Mouse (Mus musculus): ENCODE measurements around the gene Fam83d. TPM values are rescaled to one million over a fixed set of nuclear protein-coding genes. Genes with fewer than 3 reads are reported as not detected.

Gene Fam83d
- polyA plus RNA-seq, 2 experiments, result 35.0 to 38.5 TPM

GRCm38 (mm10) chr2:158768771-158769170, 878 bp downstream of the Fam83d start:
- no peak for DNase-seq (ENCODE audit: low spot score)
- ATAC-seq (ENCODE audit: low FRiP score, low read depth), result no peak
- Histone ChIP-seq H3K4me2 (replicated peaks; ENCODE audit: low read depth, low read length, severe bottlenecking) (peak overlapping the region; percentile 96), H3K4me1 (ENCODE audit: control insufficient read depth, insufficient read depth, low read length) (peaks cover 33% of the 10 kb centered on the region), H3K27ac (replicated peaks; ENCODE audit: low read depth, low read length) (no peak overlapping the region), H3K9me3 (ENCODE audit: control insufficient read depth, low read length) (no peaks in the 10 kb centered on the region), H3K27me3 (ENCODE audit: control insufficient read depth, insufficient read depth, low read length) (no peaks in the 10 kb centered on the region), H3K4me3 (replicated peaks; ENCODE audit: low read length) (peak overlapping the region; percentile 75), H3K9ac (ENCODE audit: low read depth, low read length, severe bottlenecking) (peak overlapping the region; percentile 72), H3K36me3 (ENCODE audit: control insufficient read depth, insufficient read depth, low read length) (0 out of 2 replicates have a peak, but pooled peaks cover 9% of the 10 kb centered on the region)
- WGBS, result 10% methylated on average over 5 of the region's 5 CpGs
- no peak for TF ChIP-seq POLR2A (IDR thresholded peaks at IDR 0.05; ENCODE audit: borderline replicate concordance, extremely low read depth, insufficient read depth, insufficient read length)

- H3K4me3 ChIP-seq (replicated peaks; ENCODE audit: low read length), result peak overlapping the region; percentile 75
- peak overlapping the region; percentile 40 for H3K9ac ChIP-seq (ENCODE audit: low read depth, low read length, severe bottlenecking)
- H3K4me2 ChIP-seq (replicated peaks; ENCODE audit: low read depth, low read length, severe bottlenecking), result peak overlapping the region; percentile 96
- H3K9me3 ChIP-seq (ENCODE audit: control insufficient read depth, low read length), result no peaks in the 10 kb centered on the region
- DNase-seq (ENCODE audit: low spot score) (peak; percentile 63), ATAC-seq (ENCODE audit: low FRiP score, low read depth) (no peak)
- H3K27me3 ChIP-seq (ENCODE audit: control insufficient read depth, insufficient read depth, low read length), result no peaks in the 10 kb centered on the region
- 23% methylated on average over 13 of the region's 13 CpGs for WGBS
- TF ChIP-seq POLR2A (IDR thresholded peaks at IDR 0.05; ENCODE audit: borderline replicate concordance, extremely low read depth, insufficient read depth, insufficient read length), result no peak
- 0 out of 2 replicates have a peak overlapping the region, but pooled peaks have one; percentile 20 for H3K27ac ChIP-seq (replicated peaks; ENCODE audit: low read depth, low read length)
- H3K4me1 ChIP-seq (ENCODE audit: control insufficient read depth, insufficient read depth, low read length), result peaks cover 33% of the 10 kb centered on the region
- 0 out of 2 replicates have a peak, but pooled peaks cover 9% of the 10 kb centered on the region for H3K36me3 ChIP-seq (ENCODE audit: control insufficient read depth, insufficient read depth, low read length)
Observed at GRCm38 (mm10) chr2:158770126-158770757, 2.3 kb downstream of the Fam83d start.

- Histone ChIP-seq H3K9ac (ENCODE audit: low read depth, low read length, severe bottlenecking) (no peak overlapping the region), H3K4me2 (replicated peaks; ENCODE audit: low read depth, low read length, severe bottlenecking) (peak overlapping the region; percentile 96), H3K4me3 (replicated peaks; ENCODE audit: low read length) (no peak overlapping the region), H3K27ac (replicated peaks; ENCODE audit: low read depth, low read length) (no peak overlapping the region), H3K27me3 (ENCODE audit: control insufficient read depth, insufficient read depth, low read length) (no peaks in the 10 kb centered on the region), H3K36me3 (ENCODE audit: control insufficient read depth, insufficient read depth, low read length) (peaks cover 13% of the 10 kb centered on the region; the same call in 1 of the 2 replicates), H3K4me1 (ENCODE audit: control insufficient read depth, insufficient read depth, low read length) (peaks cover 33% of the 10 kb centered on the region), H3K9me3 (ENCODE audit: control insufficient read depth, low read length) (no peaks in the 10 kb centered on the region)
- ATAC-seq (ENCODE audit: low FRiP score, low read depth), result no peak
- TF ChIP-seq POLR2A (IDR thresholded peaks at IDR 0.05; ENCODE audit: borderline replicate concordance, extremely low read depth, insufficient read depth, insufficient read length), result no peak
- DNase-seq (ENCODE audit: low spot score), result no peak
- WGBS, result 38% methylated on average over 11 of the region's 11 CpGs
Observed at GRCm38 (mm10) chr2:158771066-158771763, 3.3 kb downstream of the Fam83d start.

GRCm38 (mm10) chr2:158772808-158773207, 4.9 kb downstream of the Fam83d start:
- Histone ChIP-seq H3K4me1 (ENCODE audit: control insufficient read depth, insufficient read depth, low read length) (peaks cover 45% of the 10 kb centered on the region), H3K9ac (ENCODE audit: low read depth, low read length, severe bottlenecking) (no peak overlapping the region), H3K4me2 (replicated peaks; ENCODE audit: low read depth, low read length, severe bottlenecking) (no peak overlapping the region), H3K4me3 (replicated peaks; ENCODE audit: low read length) (no peak overlapping the region), H3K27me3 (ENCODE audit: control insufficient read depth, insufficient read depth, low read length) (no peaks in the 10 kb centered on the region), H3K9me3 (ENCODE audit: control insufficient read depth, low read length) (no peaks in the 10 kb centered on the region), H3K36me3 (ENCODE audit: control insufficient read depth, insufficient read depth, low read length) (peaks cover 13% of the 10 kb centered on the region; the same call in 1 of the 2 replicates), H3K27ac (replicated peaks; ENCODE audit: low read depth, low read length) (no peak overlapping the region)
- ATAC-seq (ENCODE audit: low FRiP score, low read depth) (no peak), DNase-seq (ENCODE audit: low spot score) (no peak)
- TF ChIP-seq POLR2A (IDR thresholded peaks at IDR 0.05; ENCODE audit: borderline replicate concordance, extremely low read depth, insufficient read depth, insufficient read length), result no peak
- WGBS, result 83% methylated on average over 13 of the region's 13 CpGs

- Histone ChIP-seq H3K4me2 (replicated peaks; ENCODE audit: low read depth, low read length, severe bottlenecking) (no peak overlapping the region), H3K9ac (ENCODE audit: low read depth, low read length, severe bottlenecking) (no peak overlapping the region), H3K9me3 (ENCODE audit: control insufficient read depth, low read length) (no peaks in the 10 kb centered on the region), H3K27ac (replicated peaks; ENCODE audit: low read depth, low read length) (no peak overlapping the region), H3K36me3 (ENCODE audit: control insufficient read depth, insufficient read depth, low read length) (peaks cover 26% of the 10 kb centered on the region), H3K4me3 (replicated peaks; ENCODE audit: low read length) (no peak overlapping the region), H3K27me3 (ENCODE audit: control insufficient read depth, insufficient read depth, low read length) (no peaks in the 10 kb centered on the region), H3K4me1 (ENCODE audit: control insufficient read depth, insufficient read depth, low read length) (peaks cover 33% of the 10 kb centered on the region)
- ATAC-seq (ENCODE audit: low FRiP score, low read depth), result no peak
- 73% methylated on average over 8 of the region's 8 CpGs for WGBS
- DNase-seq (ENCODE audit: low spot score), result no peak
- TF ChIP-seq POLR2A (IDR thresholded peaks at IDR 0.05; ENCODE audit: borderline replicate concordance, extremely low read depth, insufficient read depth, insufficient read length), result no peak
Observed at GRCm38 (mm10) chr2:158774886-158775285, 7.0 kb downstream of the Fam83d start.
